Mouse (Mus musculus): Measurements from ENCODE around the gene Lingo4. TPM values are rescaled to one million over a fixed set of nuclear protein-coding genes. Genes with fewer than 3 reads are reported as not detected.

The Lingo4 gene
- polyA plus RNA-seq, 1 experiment from 2014 or later: 0.02 TPM

Other genes with a start within 250 kb of the Lingo4 start
- gene Gm10696, start 220.3 kb upstream of the Lingo4 start, polyA plus RNA-seq (2015; fragmentation: Nextera tagmentation; extraction: Ambion mirVana): not detected in 2 replicates
- gene Gm5286, start 201.8 kb upstream of the Lingo4 start, polyA plus RNA-seq (2015; fragmentation: Nextera tagmentation; extraction: Ambion mirVana): not detected in 2 replicates
- not detected in 2 replicates for gene Gm4778, start 134.5 kb upstream of the Lingo4 start, polyA plus RNA-seq (2015; fragmentation: Nextera tagmentation; extraction: Ambion mirVana)
- gene Them4, start 88.4 kb upstream of the Lingo4 start, polyA plus RNA-seq (2015; fragmentation: Nextera tagmentation; extraction: Ambion mirVana): 3.4 and 3.7 TPM in 2 replicates
- gene Them5, start 56.4 kb upstream of the Lingo4 start, polyA plus RNA-seq (2015; fragmentation: Nextera tagmentation; extraction: Ambion mirVana): not detected in 2 replicates
- gene C2cd4d, start 36.1 kb upstream of the Lingo4 start, polyA plus RNA-seq (2015; fragmentation: Nextera tagmentation; extraction: Ambion mirVana): 0.06 and 0.17 TPM in 2 replicates
- 1.1 and 1.4 TPM in 2 replicates for gene Rorc, start 25.7 kb upstream of the Lingo4 start, polyA plus RNA-seq (2015; fragmentation: Nextera tagmentation; extraction: Ambion mirVana)
- 8.7 and 9.9 TPM in 2 replicates for gene Tdrkh, start 14.8 kb downstream of the Lingo4 start, polyA plus RNA-seq (2015; fragmentation: Nextera tagmentation; extraction: Ambion mirVana)
- gene Mrpl9, start 44.8 kb downstream of the Lingo4 start, polyA plus RNA-seq (2015; fragmentation: Nextera tagmentation; extraction: Ambion mirVana): 33.0 and 35.5 TPM in 2 replicates
- 0.17 and 0.44 TPM in 2 replicates for gene Oaz3, start 45.4 kb downstream of the Lingo4 start, polyA plus RNA-seq (2015; fragmentation: Nextera tagmentation; extraction: Ambion mirVana)
- 0.24 and 0.54 TPM in 2 replicates for gene Celf3, start 79.8 kb downstream of the Lingo4 start, polyA plus RNA-seq (2015; fragmentation: Nextera tagmentation; extraction: Ambion mirVana)
- 0.35 TPM in 1 of 2 replicates, not detected in the other for gene Riiad1, start 81.8 kb downstream of the Lingo4 start, polyA plus RNA-seq (2015; fragmentation: Nextera tagmentation; extraction: Ambion mirVana)
- 12.0 and 12.1 TPM in 2 replicates for gene Snx27, start 184.2 kb downstream of the Lingo4 start, polyA plus RNA-seq (2015; fragmentation: Nextera tagmentation; extraction: Ambion mirVana)
- not detected in 2 replicates for gene Gm10972, start 244.6 kb downstream of the Lingo4 start, polyA plus RNA-seq (2015; fragmentation: Nextera tagmentation; extraction: Ambion mirVana)

Data from liver, embryonic 15.5 days (tissue).